Mouse (Mus musculus) heart, adult 2 months (tissue): ENCODE data around the gene Fam155a.

Source experiments
- CTCF ChIP-seq: fragments of 200-600 bp; IDR thresholded peaks from 2 replicates; pipeline ENCODE4 v1.8.1; 2022; ENCODE audit warnings: antibody characterized with exemption, mild to moderate bottlenecking, moderate library complexity
- EP300 ChIP-seq: fragments of 200-500 bp; IDR thresholded peaks from 2 replicates; pipeline ENCODE4 v1.6.1; 2011; ENCODE audit warnings: low read depth, low read length, control low read depth; ENCODE audit not compliant: insufficient read depth
- POLR2A ChIP-seq: fragments of 200-500 bp; IDR thresholded peaks from 2 replicates; pipeline ENCODE4 v1.6.1; 2011; ENCODE audit warnings: mild to moderate bottlenecking, low read depth, low read length, control low read depth; ENCODE audit not compliant: insufficient read depth

- no peak for TF ChIP-seq POLR2A
- no peak for TF ChIP-seq CTCF
- TF ChIP-seq EP300 = no peak
These were observed 426.8 kb downstream of the Fam155a start for GRCm38 (mm10) chr8:9344136-9344535.
